Mouse (Mus musculus): ENCODE measurements around the gene Elp5. TPM values are rescaled to one million over a fixed set of nuclear protein-coding genes. Genes with fewer than 3 reads are reported as not detected.
A peak's percentile ranks its signal among the peaks of the same experiment; 100 is the strongest.

Elp5 gene
- polyA plus RNA-seq, 1 experiment, result 77.6 TPM

- TF ChIP-seq EP300 (IDR thresholded peaks at IDR 0.05; ENCODE audit: insufficient read depth, low read depth, low read length), result no peak
- no peak for TF ChIP-seq CTCF (IDR thresholded peaks at IDR 0.05; ENCODE audit: low read depth, low read length)
- TF ChIP-seq POLR2A (IDR thresholded peaks at IDR 0.05; ENCODE audit: insufficient read depth, low read length), result no peak
- Histone ChIP-seq H3K9me3 (replicated peaks; ENCODE audit: control insufficient read depth, insufficient read depth, low read length, poor library complexity, severe bottlenecking) (no peaks in the 10 kb centered on the region), H3K4me3 (ENCODE audit: low read depth, low read length) (no peak overlapping the region), H3K4me1 (ENCODE audit: control insufficient read depth, insufficient read depth, low read length) (no peaks in the 10 kb centered on the region), H3K9ac (ENCODE audit: low read depth, poor library complexity, severe bottlenecking) (no peak overlapping the region), H3K27me3 (ENCODE audit: control insufficient read depth, insufficient read depth, low read length, poor library complexity, severe bottlenecking) (no peaks in the 10 kb centered on the region), H3K36me3 (ENCODE audit: control insufficient read depth, insufficient read depth, low read length, poor library complexity, severe bottlenecking) (peaks cover 61% of the 10 kb centered on the region), H3K27ac (ENCODE audit: insufficient read depth, low read length) (no peak overlapping the region)
These were observed 11.5 kb downstream of the Elp5 start for GRCm38 (mm10) chr11:69970775-69971174.

- TF ChIP-seq CTCF (IDR thresholded peaks at IDR 0.05; ENCODE audit: low read depth, low read length) (no peak), POLR2A (IDR thresholded peaks at IDR 0.05; ENCODE audit: insufficient read depth, low read length) (no peak)
- Histone ChIP-seq H3K27me3 (ENCODE audit: control insufficient read depth, insufficient read depth, low read length, poor library complexity, severe bottlenecking) (no peaks in the 10 kb centered on the region), H3K36me3 (ENCODE audit: control insufficient read depth, insufficient read depth, low read length, poor library complexity, severe bottlenecking) (peaks cover 55% of the 10 kb centered on the region), H3K9me3 (replicated peaks; ENCODE audit: control insufficient read depth, insufficient read depth, low read length, poor library complexity, severe bottlenecking) (no peaks in the 10 kb centered on the region), H3K9ac (ENCODE audit: low read depth, poor library complexity, severe bottlenecking) (no peak overlapping the region), H3K4me3 (ENCODE audit: low read depth, low read length) (no peak overlapping the region), H3K27ac (ENCODE audit: insufficient read depth, low read length) (no peak overlapping the region), H3K4me1 (ENCODE audit: control insufficient read depth, insufficient read depth, low read length) (no peaks in the 10 kb centered on the region)
These were observed 12.1 kb downstream of the Elp5 start for GRCm38 (mm10) chr11:69970222-69970621.

- Histone ChIP-seq H3K9me3 (replicated peaks; ENCODE audit: control insufficient read depth, insufficient read depth, low read length, poor library complexity, severe bottlenecking) (no peaks in the 10 kb centered on the region), H3K27ac (ENCODE audit: insufficient read depth, low read length) (no peak overlapping the region), H3K36me3 (ENCODE audit: control insufficient read depth, insufficient read depth, low read length, poor library complexity, severe bottlenecking) (peaks cover 44% of the 10 kb centered on the region), H3K9ac (ENCODE audit: low read depth, poor library complexity, severe bottlenecking) (no peak overlapping the region), H3K27me3 (ENCODE audit: control insufficient read depth, insufficient read depth, low read length, poor library complexity, severe bottlenecking) (no peaks in the 10 kb centered on the region), H3K4me3 (ENCODE audit: low read depth, low read length) (no peak overlapping the region), H3K4me1 (ENCODE audit: control insufficient read depth, insufficient read depth, low read length) (no peaks in the 10 kb centered on the region)
- TF ChIP-seq EP300 (IDR thresholded peaks at IDR 0.05; ENCODE audit: insufficient read depth, low read depth, low read length), result no peak
These were observed 13.5 kb downstream of the Elp5 start for GRCm38 (mm10) chr11:69968793-69969192.

- H3K36me3 ChIP-seq (ENCODE audit: control insufficient read depth, insufficient read depth, low read length, poor library complexity, severe bottlenecking), result peaks cover 29% of the 10 kb centered on the region
- H3K4me3 ChIP-seq (ENCODE audit: low read depth, low read length), result peak overlapping the region; percentile 68
- no peaks in the 10 kb centered on the region for H3K4me1 ChIP-seq (ENCODE audit: control insufficient read depth, insufficient read depth, low read length)
- H3K27me3 ChIP-seq (ENCODE audit: control insufficient read depth, insufficient read depth, low read length, poor library complexity, severe bottlenecking), result no peaks in the 10 kb centered on the region
- H3K27ac ChIP-seq (ENCODE audit: insufficient read depth, low read length), result no peak overlapping the region
- no peaks in the 10 kb centered on the region for H3K9me3 ChIP-seq (replicated peaks; ENCODE audit: control insufficient read depth, insufficient read depth, low read length, poor library complexity, severe bottlenecking)
- peak overlapping the region; percentile 49 for H3K9ac ChIP-seq (ENCODE audit: low read depth, poor library complexity, severe bottlenecking)
- TF ChIP-seq CTCF (IDR thresholded peaks at IDR 0.05; ENCODE audit: low read depth, low read length), result no peak
- no peak for TF ChIP-seq EP300 (IDR thresholded peaks at IDR 0.05; ENCODE audit: insufficient read depth, low read depth, low read length)
- TF ChIP-seq POLR2A (IDR thresholded peaks at IDR 0.05; ENCODE audit: insufficient read depth, low read length), result no peak
These were observed 15.3 kb downstream of the Elp5 start for GRCm38 (mm10) chr11:69966860-69967517.

GRCm38 (mm10) chr11:69966006-69966859, 16.1 kb downstream of the Elp5 start:
- no peak for TF ChIP-seq POLR2A (IDR thresholded peaks at IDR 0.05; ENCODE audit: insufficient read depth, low read length)
- Histone ChIP-seq H3K27me3 (ENCODE audit: control insufficient read depth, insufficient read depth, low read length, poor library complexity, severe bottlenecking) (no peaks in the 10 kb centered on the region), H3K9ac (ENCODE audit: low read depth, poor library complexity, severe bottlenecking) (peak overlapping the region; percentile 49), H3K4me3 (ENCODE audit: low read depth, low read length) (peak overlapping the region; percentile 68), H3K4me1 (ENCODE audit: control insufficient read depth, insufficient read depth, low read length) (no peaks in the 10 kb centered on the region), H3K27ac (ENCODE audit: insufficient read depth, low read length) (no peak overlapping the region), H3K36me3 (ENCODE audit: control insufficient read depth, insufficient read depth, low read length, poor library complexity, severe bottlenecking) (peaks cover 25% of the 10 kb centered on the region), H3K9me3 (replicated peaks; ENCODE audit: control insufficient read depth, insufficient read depth, low read length, poor library complexity, severe bottlenecking) (no peaks in the 10 kb centered on the region)

- H3K27ac ChIP-seq (ENCODE audit: insufficient read depth, low read length), result no peak overlapping the region
- peaks cover 24% of the 10 kb centered on the region for H3K36me3 ChIP-seq (ENCODE audit: control insufficient read depth, insufficient read depth, low read length, poor library complexity, severe bottlenecking)
- H3K4me1 ChIP-seq (ENCODE audit: control insufficient read depth, insufficient read depth, low read length), result no peaks in the 10 kb centered on the region
- TF ChIP-seq EP300 (IDR thresholded peaks at IDR 0.05; ENCODE audit: insufficient read depth, low read depth, low read length) (peak; percentile 79), POLR2A (IDR thresholded peaks at IDR 0.05; ENCODE audit: insufficient read depth, low read length) (no peak)
- peak overlapping the region; percentile 49 for H3K9ac ChIP-seq (ENCODE audit: low read depth, poor library complexity, severe bottlenecking)
- no peaks in the 10 kb centered on the region for H3K9me3 ChIP-seq (replicated peaks; ENCODE audit: control insufficient read depth, insufficient read depth, low read length, poor library complexity, severe bottlenecking)
- H3K4me3 ChIP-seq (ENCODE audit: low read depth, low read length), result peak overlapping the region; percentile 68
- no peaks in the 10 kb centered on the region for H3K27me3 ChIP-seq (ENCODE audit: control insufficient read depth, insufficient read depth, low read length, poor library complexity, severe bottlenecking)
These were observed 16.9 kb downstream of the Elp5 start for GRCm38 (mm10) chr11:69965271-69966005.

All from ES-Bruce4 (cell line).